Mouse (Mus musculus): ENCODE data around the gene Sbf2.

Gene Sbf2

DNA sequence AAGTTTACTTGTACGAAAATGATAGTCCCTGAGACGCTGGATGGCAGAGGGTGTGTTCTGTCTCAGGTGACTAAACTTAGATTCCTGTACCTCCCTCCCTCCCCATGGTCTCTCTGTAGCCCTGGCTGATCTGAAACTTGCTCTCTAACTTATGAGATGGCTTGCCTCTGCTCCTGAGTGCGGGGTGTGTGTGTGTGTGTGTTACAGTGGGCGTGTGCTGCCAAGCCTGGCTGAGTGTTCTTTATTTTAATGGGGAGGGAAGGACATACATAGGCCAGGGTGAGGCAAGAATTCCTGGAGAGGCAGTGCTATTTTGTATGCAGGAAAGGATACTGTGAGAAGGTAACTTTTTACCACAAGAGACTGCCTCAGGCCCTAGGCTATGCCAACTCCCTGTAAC is 297.3 kb downstream of the Sbf2 start:
- in situ Hi-C loops (cut with MboI; ENCODE audit: low sequenced_read_pairs): no loop called here

DNA sequence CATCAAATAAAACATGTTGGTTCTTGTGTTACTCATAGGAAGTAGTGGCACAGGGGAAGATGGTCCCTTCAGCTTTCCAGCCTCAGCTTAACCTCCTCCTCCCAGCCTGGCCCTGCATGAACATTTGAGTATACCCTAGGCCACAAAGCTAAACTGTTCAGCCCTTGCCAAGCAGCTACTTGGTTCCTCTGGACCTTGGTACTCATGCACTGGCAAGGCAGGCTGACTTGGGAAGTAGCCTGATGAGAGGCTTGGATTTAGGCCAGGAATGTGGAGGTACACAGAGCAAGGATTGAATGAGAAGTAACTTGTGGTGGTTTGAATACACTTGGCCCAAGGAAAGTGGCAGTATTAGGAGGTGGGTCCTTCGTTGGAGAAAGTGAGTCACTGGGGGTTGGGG is 299.4 kb downstream of the Sbf2 start:
- in situ Hi-C loops (cut with MboI; ENCODE audit: low sequenced_read_pairs): no loop called here

DNA sequence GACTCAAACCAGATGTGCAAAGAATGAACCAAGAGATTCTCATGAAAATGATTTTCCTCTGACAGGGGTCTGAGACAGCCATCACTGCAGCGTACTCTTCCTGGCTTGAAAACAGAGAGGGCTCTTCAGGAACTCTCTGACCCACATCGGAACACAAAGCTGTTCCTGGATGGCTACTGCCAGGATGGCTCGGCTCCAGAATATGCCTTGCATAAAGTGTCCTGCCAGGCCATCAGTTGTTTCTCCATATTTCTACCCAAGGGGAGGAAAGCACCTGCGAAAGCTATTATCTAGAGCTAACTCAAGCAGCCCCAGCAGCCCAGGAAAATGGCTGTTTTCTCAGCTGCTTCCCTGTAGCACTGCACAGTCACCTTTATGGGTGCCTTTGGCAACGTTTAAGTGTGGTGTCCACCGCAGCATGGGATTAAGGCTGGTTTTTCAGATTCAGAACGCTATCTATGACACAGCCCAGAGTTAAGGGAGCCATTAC is 300.3 kb downstream of the Sbf2 start:
- in situ Hi-C loops (cut with MboI; ENCODE audit: low sequenced_read_pairs): no loop called here

DNA sequence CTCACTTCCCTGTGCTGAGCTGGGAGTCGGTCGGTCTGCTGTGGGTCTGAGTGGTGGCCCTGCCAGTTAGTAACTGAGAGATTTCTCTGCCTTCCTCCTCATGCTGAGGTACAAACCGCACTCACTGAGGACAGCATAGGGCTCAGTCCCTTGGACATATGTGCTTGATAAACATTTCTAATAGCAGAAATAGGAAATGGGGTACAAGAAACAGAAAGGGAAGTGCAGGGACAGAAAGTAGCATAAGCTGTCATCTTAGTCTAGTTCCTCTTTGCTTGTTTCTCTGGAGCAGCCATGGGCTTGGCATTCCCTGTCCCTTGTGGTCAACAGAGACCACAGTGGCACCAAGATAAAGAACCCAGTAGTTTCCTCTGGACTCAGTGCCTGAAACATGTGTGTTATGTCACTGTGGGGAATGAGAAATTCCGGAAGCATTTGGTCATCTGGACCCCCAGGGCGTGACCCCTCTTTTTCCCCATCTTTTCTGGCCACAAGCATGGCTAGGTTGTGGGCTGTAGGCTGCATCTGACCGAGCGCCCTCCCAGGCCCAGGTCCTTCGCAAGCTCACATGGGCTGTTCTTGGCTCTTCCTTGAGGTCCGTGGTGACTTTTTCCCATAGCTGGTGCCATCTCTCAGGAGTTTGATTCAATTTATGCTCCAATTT is 301.2 kb downstream of the Sbf2 start:
- in situ Hi-C loops (cut with MboI; ENCODE audit: low sequenced_read_pairs): no loop called here

DNA sequence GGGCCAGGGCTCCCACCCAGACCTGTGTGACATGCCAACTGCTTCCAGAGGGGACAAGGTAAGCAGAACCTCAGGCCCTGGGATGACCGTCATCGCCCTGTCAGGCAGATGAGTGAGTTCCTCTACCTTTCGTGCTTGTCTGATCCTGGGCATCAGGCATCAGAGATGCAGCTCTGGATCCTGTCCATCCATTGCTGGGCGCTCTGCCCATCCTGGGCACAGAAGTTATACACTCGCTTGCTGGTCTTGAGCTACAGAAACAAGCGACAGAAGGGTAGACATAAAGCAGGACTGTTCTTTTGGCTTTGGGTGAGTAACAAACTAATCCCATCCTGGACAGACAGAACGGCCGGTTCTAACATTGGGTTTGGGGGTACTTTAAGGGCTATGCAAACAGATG is 305.5 kb downstream of the Sbf2 start:
- in situ Hi-C loops (cut with MboI; ENCODE audit: low sequenced_read_pairs): no loop called here

DNA sequence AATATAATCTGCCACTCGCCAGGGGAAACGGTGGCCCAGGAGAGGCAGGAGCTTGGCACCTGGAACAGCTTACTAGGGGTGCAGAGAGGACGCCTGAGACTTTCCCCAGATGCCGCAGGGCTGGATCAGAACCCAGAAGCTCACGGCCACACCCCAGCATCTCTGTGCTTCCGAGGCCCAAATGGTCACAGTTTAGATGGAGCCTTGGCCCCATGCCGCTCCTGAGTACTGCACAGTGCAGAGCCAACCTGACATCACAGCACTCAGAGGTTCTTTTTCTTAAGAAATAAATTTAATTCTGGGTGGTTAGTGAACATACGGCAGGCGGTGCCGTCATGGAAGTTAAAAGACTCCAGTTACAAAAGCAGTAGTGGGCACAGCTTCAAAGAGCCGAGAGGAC is 307.0 kb downstream of the Sbf2 start:
- in situ Hi-C loops (cut with MboI; ENCODE audit: low sequenced_read_pairs): no loop called here

DNA sequence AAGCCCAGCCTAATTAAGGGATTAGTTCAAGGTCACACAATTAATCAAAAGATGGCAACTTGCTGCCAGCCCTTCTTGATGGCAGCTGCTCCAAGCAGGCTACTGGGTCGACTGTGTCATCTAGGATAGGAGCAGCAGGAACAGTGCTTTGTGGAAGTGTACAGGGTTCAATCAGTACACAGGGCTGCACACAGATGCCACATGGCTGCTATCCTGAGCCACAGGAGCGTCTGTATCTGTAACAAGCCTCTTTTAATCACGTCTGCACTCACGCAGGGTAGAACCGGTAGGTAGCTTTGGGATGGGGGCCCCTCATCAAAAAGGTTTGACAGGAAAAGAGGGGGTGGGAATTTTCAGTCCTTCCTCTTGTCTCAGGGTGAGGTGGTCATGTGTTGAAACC is 308.4 kb downstream of the Sbf2 start:
- in situ Hi-C loops (cut with MboI; ENCODE audit: low sequenced_read_pairs): no loop called here

DNA sequence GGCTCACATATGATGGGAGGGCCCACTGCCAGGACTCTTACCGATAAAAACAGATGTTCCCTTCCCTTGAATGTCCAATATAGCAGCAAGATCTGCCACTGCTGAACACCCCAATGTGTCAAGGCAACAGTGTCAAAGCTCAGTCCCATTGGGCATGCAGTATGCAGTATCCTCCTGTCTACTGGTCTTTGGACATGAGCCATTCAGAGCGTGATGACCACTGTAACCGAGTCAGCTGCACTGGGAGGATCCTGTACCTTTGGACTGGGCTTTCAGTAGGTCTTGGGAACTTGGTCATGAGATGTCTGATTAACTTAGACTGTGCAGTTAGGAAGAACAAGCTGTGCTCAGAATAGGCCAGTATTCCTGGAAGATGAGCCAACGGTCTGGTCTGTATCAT is 309.2 kb downstream of the Sbf2 start:
- in situ Hi-C loops (cut with MboI; ENCODE audit: low sequenced_read_pairs): no loop called here

DNA sequence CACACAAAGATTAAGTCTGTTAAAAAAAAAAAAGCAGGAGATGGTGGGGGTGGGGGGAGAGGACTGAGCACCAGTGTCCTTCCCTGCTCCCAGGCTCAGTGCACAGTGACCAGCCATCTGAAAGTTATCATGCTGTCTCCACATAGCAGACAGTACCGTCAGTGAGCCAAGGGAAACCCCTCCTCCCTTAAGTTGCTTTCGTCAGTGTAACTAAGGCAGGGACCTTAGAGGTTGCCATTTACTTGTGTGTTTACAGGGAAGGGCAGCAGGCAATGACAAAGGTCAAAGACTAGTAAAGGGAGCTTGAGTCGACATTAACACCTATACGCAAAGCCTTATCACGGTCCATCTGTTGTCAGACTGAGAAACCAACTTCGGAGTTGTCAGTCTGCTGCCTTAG is 311.8 kb downstream of the Sbf2 start:
- in situ Hi-C loops (cut with MboI; ENCODE audit: low sequenced_read_pairs): no loop called here

DNA sequence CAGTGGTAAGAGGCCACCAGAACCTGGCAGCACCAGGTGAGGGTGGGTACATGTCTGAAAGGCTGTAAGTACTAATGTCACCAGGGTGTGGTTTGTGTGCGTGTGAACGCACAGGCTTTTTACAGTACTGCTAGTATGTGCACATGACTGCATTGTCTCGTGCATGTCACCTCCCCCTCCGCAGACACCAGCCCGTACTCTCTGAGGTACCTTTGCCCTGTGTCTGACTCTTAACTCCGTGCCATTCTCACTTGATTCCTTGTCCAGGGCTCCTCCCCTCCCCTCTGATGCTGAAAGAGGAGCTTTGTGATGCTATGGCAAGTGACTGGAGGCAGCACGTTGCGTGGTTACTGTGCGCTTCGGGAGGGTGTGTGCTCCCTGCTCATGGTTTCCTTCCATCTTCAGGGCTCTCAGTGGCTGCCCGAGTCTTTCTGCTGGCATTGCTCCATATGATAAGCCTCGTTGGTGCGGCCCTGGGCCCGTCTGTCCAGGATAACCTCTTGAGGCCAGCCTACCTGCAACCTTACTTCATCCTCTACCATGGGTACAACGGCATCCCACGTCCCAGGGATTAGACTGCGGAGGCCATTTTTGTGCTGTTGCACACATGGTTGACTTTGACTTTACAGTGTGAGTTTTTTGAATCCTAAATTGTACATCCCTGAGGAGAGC is 315.8 kb downstream of the Sbf2 start:
- in situ Hi-C loops (cut with MboI; ENCODE audit: low sequenced_read_pairs): no loop called here

DNA sequence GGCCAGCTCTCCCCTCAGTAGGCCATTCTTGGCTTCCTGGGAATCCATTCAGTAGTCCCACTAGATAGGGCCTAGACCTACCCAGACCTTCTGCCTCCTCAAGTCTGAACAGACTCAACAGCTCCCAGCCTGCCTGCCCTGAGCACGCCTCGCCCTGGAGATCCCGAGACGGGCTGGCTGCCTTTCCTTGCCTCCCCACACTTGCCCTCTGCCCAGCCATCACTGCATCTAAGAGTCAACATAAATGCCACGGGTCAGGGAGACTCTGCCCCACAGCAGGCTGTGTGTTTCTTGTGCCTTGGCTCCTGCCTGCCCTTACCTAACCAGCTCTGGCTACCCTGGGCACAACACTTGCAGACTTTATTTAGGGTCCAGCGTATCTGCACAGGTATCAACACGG is 316.6 kb downstream of the Sbf2 start:
- in situ Hi-C loops (cut with MboI; ENCODE audit: low sequenced_read_pairs): no loop called here

DNA sequence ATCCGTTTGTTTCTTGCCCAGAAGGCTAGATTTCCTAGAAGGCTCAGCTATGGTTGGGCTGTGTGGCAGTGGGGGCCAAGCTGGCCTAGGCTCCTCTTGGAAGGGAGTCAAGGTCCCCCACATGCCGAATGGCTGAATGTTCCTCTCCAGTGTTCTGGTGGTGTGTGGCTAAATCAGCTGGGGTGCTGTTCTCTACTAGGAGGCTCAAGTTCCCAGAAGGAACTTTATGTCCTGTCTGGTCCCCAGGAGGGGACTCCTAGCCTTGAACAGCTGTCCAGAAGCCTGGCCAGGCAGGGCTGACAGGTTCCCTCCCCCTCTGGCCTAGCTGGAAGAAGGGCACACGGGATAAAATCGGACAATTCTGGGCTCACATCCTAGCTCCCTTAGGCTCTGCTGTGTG is 317.1 kb downstream of the Sbf2 start:
- in situ Hi-C loops (cut with MboI; ENCODE audit: low sequenced_read_pairs): no loop called here

DNA sequence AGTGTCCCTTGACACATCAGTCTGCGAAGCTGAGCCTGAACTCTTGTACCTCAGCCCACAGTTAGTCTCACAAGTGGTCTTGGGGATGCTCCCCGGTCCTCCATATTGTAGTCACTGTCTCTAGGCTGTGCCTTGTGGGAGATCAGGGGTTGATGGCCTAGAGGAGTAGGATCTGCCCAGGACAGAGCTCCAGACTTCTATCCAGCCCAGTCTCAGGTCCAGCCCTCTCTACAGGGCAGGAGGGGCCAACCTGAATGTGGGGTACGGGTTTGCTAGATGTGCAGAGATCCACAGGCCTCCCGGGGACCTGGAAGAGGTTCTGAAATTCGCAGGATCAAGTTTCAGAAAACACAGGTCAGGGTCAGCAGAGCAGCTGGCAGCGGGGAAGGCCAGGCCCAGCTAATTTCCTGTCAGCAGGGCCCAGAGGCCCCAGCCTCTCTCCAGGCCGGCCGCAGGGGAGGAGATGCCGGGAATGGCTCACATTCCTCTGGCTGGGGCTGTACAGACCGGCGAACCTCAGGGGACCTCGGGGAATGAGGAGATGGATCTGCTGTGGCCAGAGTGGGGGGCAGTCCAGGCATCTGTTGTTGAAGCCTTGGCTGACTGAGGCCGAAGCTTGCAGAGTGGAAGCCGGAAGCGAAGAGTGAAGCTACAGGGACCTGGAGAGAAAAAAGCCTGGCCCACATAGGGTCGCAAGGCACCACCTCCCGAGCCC is 317.7 kb downstream of the Sbf2 start:
- in situ Hi-C loops (cut with MboI; ENCODE audit: low sequenced_read_pairs): no loop called here

DNA sequence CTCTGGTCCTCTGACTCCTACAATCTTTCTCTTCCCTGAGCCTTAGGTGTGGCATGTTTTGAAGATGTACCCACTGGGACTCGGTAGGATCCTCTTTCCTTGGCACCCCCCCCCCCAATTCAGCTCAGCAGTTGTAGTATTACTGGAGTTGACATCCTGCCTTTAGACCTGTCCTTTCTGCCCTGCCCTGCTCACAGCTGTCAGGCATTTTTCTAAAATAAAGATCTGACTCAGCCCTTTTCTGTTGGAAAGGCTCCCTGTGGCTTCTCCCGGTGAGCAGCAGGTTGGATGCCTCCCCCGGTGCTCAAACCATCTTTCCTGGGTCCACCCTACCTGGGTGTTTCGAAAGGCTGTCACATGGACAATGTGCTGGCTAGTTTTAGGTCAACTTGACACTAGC is 325.1 kb downstream of the Sbf2 start:
- in situ Hi-C loops (cut with MboI; ENCODE audit: low sequenced_read_pairs): loop anchor here (5.0 kb wide), 1 partner anchor 338 kb away; the partner anchor contains the start of gene Adm

DNA sequence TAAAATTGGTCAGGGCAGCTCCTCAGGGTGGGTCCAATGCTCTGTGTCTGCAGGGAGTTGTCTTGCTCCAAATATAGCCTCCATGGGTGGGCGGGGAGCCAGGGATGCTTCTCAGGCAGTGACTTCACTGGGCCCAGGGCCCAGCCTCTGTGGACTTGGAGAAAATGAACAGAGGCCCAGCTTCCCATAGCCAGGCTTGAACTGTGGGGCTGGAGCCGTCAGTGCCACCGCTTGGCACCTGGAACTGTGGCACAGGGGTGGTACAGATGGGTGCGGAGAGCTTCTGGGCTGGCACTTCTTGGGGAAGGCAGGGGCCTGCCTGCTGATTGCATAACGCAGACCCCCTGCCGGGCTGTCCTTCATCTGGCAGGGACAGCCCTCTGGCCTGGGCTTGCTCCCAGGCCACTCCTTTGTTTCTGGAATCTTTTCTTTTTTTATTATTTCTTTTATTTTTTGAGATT is 326.0 kb downstream of the Sbf2 start:
- in situ Hi-C loops (cut with MboI; ENCODE audit: low sequenced_read_pairs): loop anchor here (5.0 kb wide), 1 partner anchor 339 kb away; the partner anchor contains the start of gene Adm

DNA sequence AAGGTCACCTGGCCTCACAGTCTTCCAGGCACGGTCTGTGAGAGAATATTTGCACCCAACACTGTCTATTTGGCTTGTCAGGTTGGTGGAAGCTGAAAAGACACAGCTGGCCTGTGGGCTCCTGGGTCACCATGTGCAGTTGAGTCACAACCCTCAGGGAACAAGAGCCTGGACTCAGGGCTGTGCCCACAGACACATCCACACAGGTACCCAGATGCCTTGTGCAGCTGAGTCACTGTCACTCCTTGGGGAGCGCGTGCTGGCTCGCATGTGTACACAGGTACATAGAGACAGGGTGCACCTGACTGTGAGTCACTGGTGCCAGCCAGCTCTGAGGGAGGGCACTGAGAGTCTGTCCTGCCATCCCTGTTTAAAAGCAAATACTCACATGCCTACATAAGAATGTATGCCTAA is 326.5 kb downstream of the Sbf2 start:
- in situ Hi-C loops (cut with MboI; ENCODE audit: low sequenced_read_pairs): loop anchor here (5.0 kb wide), 1 partner anchor 339 kb away; the partner anchor contains the start of gene Adm

DNA sequence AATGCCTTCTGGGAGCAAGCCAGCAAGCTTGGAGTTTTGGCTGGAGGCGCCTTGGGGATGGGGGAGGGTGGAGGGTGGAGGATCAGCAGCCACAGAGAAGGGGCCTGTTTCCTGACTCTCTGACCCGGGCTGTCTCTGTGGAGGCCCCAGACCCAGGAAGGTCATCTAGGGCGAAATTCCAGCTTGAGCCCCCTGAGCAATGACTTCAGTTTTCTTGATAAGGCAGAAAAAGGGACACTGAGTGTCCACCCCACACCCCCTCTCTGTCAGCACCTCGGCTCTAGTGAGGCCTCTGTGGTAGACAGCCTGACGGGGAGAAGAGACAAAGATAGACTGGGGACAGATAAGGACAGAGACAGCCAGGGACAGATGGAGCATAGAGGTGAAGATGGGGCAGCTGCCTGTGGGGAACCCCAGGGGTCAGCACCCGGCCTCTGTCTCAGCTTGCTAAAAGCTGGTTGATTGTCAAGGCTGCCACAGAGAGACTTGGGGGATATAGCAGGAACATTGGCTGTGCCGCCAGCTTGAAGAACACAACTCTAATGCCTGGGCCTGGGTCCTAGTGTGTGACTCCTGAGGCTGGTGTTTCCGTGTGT is 327.1 kb downstream of the Sbf2 start:
- in situ Hi-C loops (cut with MboI; ENCODE audit: low sequenced_read_pairs): loop anchor here (5.0 kb wide), 1 partner anchor 340 kb away; the partner anchor contains the start of gene Adm

DNA sequence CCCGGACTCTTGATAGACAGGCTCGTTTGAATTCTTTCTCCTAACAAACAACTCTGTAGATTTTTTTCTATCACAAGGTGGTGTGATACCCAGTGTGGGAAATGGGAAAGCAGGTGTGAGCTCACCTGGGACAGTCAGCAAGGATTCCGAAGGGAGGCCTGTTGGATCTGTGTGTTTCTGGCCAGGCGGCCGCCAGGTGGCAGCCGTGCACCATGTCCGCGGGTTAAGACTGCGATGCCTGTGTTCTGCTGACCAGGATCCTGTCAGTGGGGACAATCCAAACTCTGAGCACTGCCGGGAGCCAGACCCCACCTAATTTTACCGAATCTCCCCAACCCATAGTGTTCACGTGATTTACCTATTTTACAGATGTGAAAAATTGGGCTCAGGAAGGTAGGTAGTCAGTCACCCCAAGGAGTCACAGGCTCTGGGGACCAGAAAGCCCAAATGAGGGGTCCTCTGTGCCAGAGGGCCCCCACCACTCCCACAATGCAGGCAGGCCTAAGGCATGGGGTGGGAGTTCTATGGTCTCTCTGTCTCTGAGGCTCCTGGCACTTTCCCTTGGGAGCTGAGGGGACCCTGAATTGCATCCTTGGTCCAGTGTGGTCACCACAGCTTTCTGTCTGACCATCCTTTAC is 327.8 kb downstream of the Sbf2 start:
- in situ Hi-C loops (cut with MboI; ENCODE audit: low sequenced_read_pairs): loop anchor here (5.0 kb wide), 1 partner anchor 340 kb away; the partner anchor contains the start of gene Adm

DNA sequence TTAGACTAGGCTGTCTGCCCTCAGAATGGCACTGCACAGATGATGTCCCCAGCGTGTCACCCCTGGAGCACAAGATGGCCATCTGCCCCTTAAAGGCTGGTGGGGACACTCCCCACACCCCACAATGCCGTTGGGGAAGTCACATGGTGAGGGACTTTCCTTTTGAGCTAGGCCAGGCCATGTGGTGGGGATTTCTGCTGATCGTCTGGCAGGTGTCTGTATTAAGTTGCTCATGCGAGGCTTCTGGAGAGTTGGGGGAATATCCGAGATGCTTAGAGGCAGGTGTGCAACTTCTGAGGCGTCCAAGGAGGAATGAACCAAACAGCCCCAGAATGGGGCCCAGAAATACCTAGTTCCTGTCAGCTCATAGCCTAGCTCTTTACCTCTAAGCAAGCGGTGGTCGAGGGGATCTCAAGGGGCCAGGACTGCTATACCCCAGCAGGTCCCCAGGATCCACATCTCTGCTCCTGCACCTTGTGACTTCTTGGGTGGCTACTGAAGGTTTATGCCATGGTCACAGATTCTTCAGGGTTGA is 328.5 kb downstream of the Sbf2 start:
- in situ Hi-C loops (cut with MboI; ENCODE audit: low sequenced_read_pairs): loop anchor here (5.0 kb wide), 1 partner anchor 341 kb away; the partner anchor contains the start of gene Adm

DNA sequence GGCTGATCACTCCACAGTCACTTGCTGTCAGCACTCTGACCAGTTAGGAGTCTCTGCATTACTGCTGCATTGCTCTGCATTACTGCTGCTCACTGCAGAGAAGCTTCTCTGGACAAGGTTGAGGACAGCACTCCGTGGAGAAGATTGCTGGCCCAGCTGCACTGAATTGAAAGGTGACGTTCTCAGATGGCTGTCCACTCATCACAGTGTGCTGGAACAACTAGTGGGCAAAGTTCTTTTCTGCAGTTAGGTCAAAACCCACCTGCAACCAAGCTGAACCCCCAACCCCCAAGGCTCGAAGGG is 328.9 kb downstream of the Sbf2 start:
- in situ Hi-C loops (cut with MboI; ENCODE audit: low sequenced_read_pairs): loop anchor here (5.0 kb wide), 1 partner anchor 342 kb away; the partner anchor contains the start of gene Adm

Data from CH12F3 (cell line).